Mouse (Mus musculus): ENCODE measurements at regions not wholly inside any gene's neighbourhood (a gene's known extent, or its start where the extent isn't known, plus 50 kb on each side); places are given as distances from the start of the nearest gene placed in this dataset.

- Histone ChIP-seq H3K36me3 (ENCODE audit: control insufficient read depth, insufficient read depth) (no peaks in the 10 kb centered on the region), H3K79me2 (ENCODE audit: control insufficient read depth, insufficient read depth) (no peaks in the 10 kb centered on the region), H3K4me2 (ENCODE audit: low read depth) (no peak overlapping the region), H3K4me3 (no peak overlapping the region), H3K27me3 (ENCODE audit: control insufficient read depth, insufficient read depth, insufficient read length) (no peaks in the 10 kb centered on the region), H3ac (ENCODE audit: control insufficient read depth, insufficient read length) (no peak overlapping the region)
- TF ChIP-seq SRF (IDR thresholded peaks at IDR 0.05; ENCODE audit: control insufficient read depth, insufficient read length, low read depth) (no peak), CEBPB (IDR thresholded peaks at IDR 0.05; ENCODE audit: insufficient read depth, poor library complexity, severe bottlenecking) (no peak), TCF12 (IDR thresholded peaks at IDR 0.05; ENCODE audit: insufficient read depth, poor library complexity, severe bottlenecking) (no peak), E2F4 (IDR thresholded peaks at IDR 0.05; ENCODE audit: insufficient read depth) (no peak), MYOG (IDR thresholded peaks at IDR 0.05; ENCODE audit: control insufficient read depth in 1 of 3, insufficient read depth in 1 of 3, insufficient read length in 2 of 3, low read depth in 2 of 3) (no peak), MYOD1 (IDR thresholded peaks at IDR 0.05; ENCODE audit: control insufficient read depth in 1 of 3, insufficient read length in 2 of 3, low read depth in 2 of 3) (no peak), TCF3 (IDR thresholded peaks at IDR 0.05; ENCODE audit: insufficient read length, low read depth) (no peak), MAX (IDR thresholded peaks at IDR 0.05; ENCODE audit: low read depth) (no peak), POLR2A (IDR thresholded peaks at IDR 0.05; ENCODE audit: insufficient read length, low read depth) (no peak), USF1 (IDR thresholded peaks at IDR 0.05; ENCODE audit: low read depth) (no peak), REST (IDR thresholded peaks at IDR 0.05; ENCODE audit: insufficient read depth, insufficient read length) (no peak), POLR2AphosphoS2 (IDR thresholded peaks at IDR 0.05; ENCODE audit: insufficient read length, low read depth) (no peak)
Observed at GRCm38 (mm10) chr2:128270377-128271129, 144.7 kb downstream of the Bcl2l11 start.

GRCm38 (mm10) chr2:128272789-128273188 lies 147.0 kb downstream of the Bcl2l11 start:
- TF ChIP-seq CEBPB (IDR thresholded peaks at IDR 0.05; ENCODE audit: insufficient read depth, poor library complexity, severe bottlenecking), result no peak
- TF ChIP-seq SRF (IDR thresholded peaks at IDR 0.05; ENCODE audit: control insufficient read depth, insufficient read length, low read depth), result no peak
- no peak for TF ChIP-seq E2F4 (IDR thresholded peaks at IDR 0.05; ENCODE audit: insufficient read depth)
- TF ChIP-seq MAX (IDR thresholded peaks at IDR 0.05; ENCODE audit: low read depth), result no peak
- no peak for TF ChIP-seq MYOD1 (IDR thresholded peaks at IDR 0.05; ENCODE audit: control insufficient read depth in 1 of 3, insufficient read length in 2 of 3, low read depth in 2 of 3)
- no peak for TF ChIP-seq USF1 (IDR thresholded peaks at IDR 0.05; ENCODE audit: low read depth)
- no peak for TF ChIP-seq TCF3 (IDR thresholded peaks at IDR 0.05; ENCODE audit: insufficient read length, low read depth)
- TF ChIP-seq MYOG (IDR thresholded peaks at IDR 0.05; ENCODE audit: control insufficient read depth in 1 of 3, insufficient read depth in 1 of 3, insufficient read length in 2 of 3, low read depth in 2 of 3), result no peak
- Histone ChIP-seq H3K27me3 (ENCODE audit: control insufficient read depth, insufficient read depth, insufficient read length) (no peaks in the 10 kb centered on the region), H3K36me3 (ENCODE audit: control insufficient read depth, insufficient read depth) (no peaks in the 10 kb centered on the region), H3K4me3 (no peak overlapping the region), H3K4me2 (ENCODE audit: low read depth) (no peak overlapping the region), H3ac (ENCODE audit: control insufficient read depth, insufficient read length) (no peak overlapping the region), H3K79me2 (ENCODE audit: control insufficient read depth, insufficient read depth) (no peaks in the 10 kb centered on the region)

GRCm38 (mm10) chr2:128273292-128273691 lies 147.5 kb downstream of the Bcl2l11 start:
- TF ChIP-seq USF1 (IDR thresholded peaks at IDR 0.05; ENCODE audit: low read depth) (no peak), REST (IDR thresholded peaks at IDR 0.05; ENCODE audit: insufficient read depth, insufficient read length) (no peak), TCF3 (IDR thresholded peaks at IDR 0.05; ENCODE audit: insufficient read length, low read depth) (no peak)
- no peaks in the 10 kb centered on the region for H3K79me2 ChIP-seq (ENCODE audit: control insufficient read depth, insufficient read depth)

GRCm38 (mm10) chr2:128276337-128276736 lies 150.5 kb downstream of the Bcl2l11 start:
- H3K4me3 ChIP-seq, result no peak overlapping the region
- no peak overlapping the region for H3ac ChIP-seq (ENCODE audit: control insufficient read depth, insufficient read length)
- H3K4me2 ChIP-seq (ENCODE audit: low read depth), result no peak overlapping the region
- no peak for TF ChIP-seq TCF3 (IDR thresholded peaks at IDR 0.05; ENCODE audit: insufficient read length, low read depth)
- no peak for TF ChIP-seq MAX (IDR thresholded peaks at IDR 0.05; ENCODE audit: low read depth)
- TF ChIP-seq TCF12 (IDR thresholded peaks at IDR 0.05; ENCODE audit: insufficient read depth, poor library complexity, severe bottlenecking), result no peak
- no peak for TF ChIP-seq MYOG (IDR thresholded peaks at IDR 0.05; ENCODE audit: control insufficient read depth in 1 of 3, insufficient read depth in 1 of 3, insufficient read length in 2 of 3, low read depth in 2 of 3)
- TF ChIP-seq CEBPB (IDR thresholded peaks at IDR 0.05; ENCODE audit: insufficient read depth, poor library complexity, severe bottlenecking), result no peak
- TF ChIP-seq POLR2AphosphoS2 (IDR thresholded peaks at IDR 0.05; ENCODE audit: insufficient read length, low read depth), result no peak
- no peak for TF ChIP-seq E2F4 (IDR thresholded peaks at IDR 0.05; ENCODE audit: insufficient read depth)
- no peak for TF ChIP-seq USF1 (IDR thresholded peaks at IDR 0.05; ENCODE audit: low read depth)
- no peak for TF ChIP-seq SRF (IDR thresholded peaks at IDR 0.05; ENCODE audit: control insufficient read depth, insufficient read length, low read depth)
- no peak for TF ChIP-seq MYOD1 (IDR thresholded peaks at IDR 0.05; ENCODE audit: control insufficient read depth in 1 of 3, insufficient read length in 2 of 3, low read depth in 2 of 3)
- no peak for TF ChIP-seq POLR2A (IDR thresholded peaks at IDR 0.05; ENCODE audit: insufficient read length, low read depth)
- TF ChIP-seq REST (IDR thresholded peaks at IDR 0.05; ENCODE audit: insufficient read depth, insufficient read length), result no peak
- H3K36me3 ChIP-seq (ENCODE audit: control insufficient read depth, insufficient read depth), result no peaks in the 10 kb centered on the region
- H3K27me3 ChIP-seq (ENCODE audit: control insufficient read depth, insufficient read depth, insufficient read length), result no peaks in the 10 kb centered on the region
- H3K79me2 ChIP-seq (ENCODE audit: control insufficient read depth, insufficient read depth), result no peaks in the 10 kb centered on the region

More at GRCm38 (mm10) chr2:128273292-128273691, 147.5 kb downstream of the Bcl2l11 start:
- no peak overlapping the region for H3ac ChIP-seq (ENCODE audit: control insufficient read depth, insufficient read length)
- no peaks in the 10 kb centered on the region for H3K27me3 ChIP-seq (ENCODE audit: control insufficient read depth, insufficient read depth, insufficient read length)
- no peaks in the 10 kb centered on the region for H3K36me3 ChIP-seq (ENCODE audit: control insufficient read depth, insufficient read depth)
- no peak overlapping the region for H3K4me2 ChIP-seq (ENCODE audit: low read depth)
- H3K4me3 ChIP-seq, result no peak overlapping the region
